Mouse (Mus musculus) bone marrow macrophage, adult 2 months (primary cell): Measurements from ENCODE around the gene Pira2.
"Not testable (repeated sequence)": the region's sequence is repeated elsewhere in the genome, so short reads cannot be mapped to it uniquely, and the experiment has no call there.

Experiments
- CTCF ChIP-seq: IDR thresholded peaks from 2 replicates; pipeline ENCODE4 v1.5.1; 2012; ENCODE audit warnings: low read depth, mild to moderate bottlenecking, low read length, moderate library complexity
- POLR2A ChIP-seq: IDR thresholded peaks from 2 replicates; pipeline ENCODE4 v1.6.1; 2012; ENCODE audit warnings: mild to moderate bottlenecking, low read depth, low read length, borderline replicate concordance

- TF ChIP-seq POLR2A, CTCF: not testable (repeated sequence)
Measured at GRCm38 (mm10) chr7:3830633-3831032, 14.2 kb downstream of the Pira2 start.
